Mouse (Mus musculus): Measurements from ENCODE around the gene Gramd4. TPM values are rescaled to one million over a fixed set of nuclear protein-coding genes. Genes with fewer than 3 reads are reported as not detected.

Gramd4 gene
- polyA plus RNA-seq, 1 experiment from 2014 or later = 8.9 TPM

GRCm38 (mm10) chr15:86167032-86167655, 109.6 kb downstream of the Gramd4 start:
- no peak overlapping the region for H3K27ac ChIP-seq (ENCODE audit: low read depth, low read length)
- no peaks in the 10 kb centered on the region for H3K9me3 ChIP-seq (ENCODE audit: control insufficient read depth, low read length)
- H3K9ac ChIP-seq (ENCODE audit: low read length) = no peak overlapping the region
- H3K27me3 ChIP-seq (ENCODE audit: control insufficient read depth, insufficient read depth, low read length) = no peaks in the 10 kb centered on the region
- H3K4me3 ChIP-seq (ENCODE audit: low read depth, low read length) = no peak overlapping the region
- H3K4me1 ChIP-seq (ENCODE audit: control insufficient read depth, insufficient read depth, low read length) = peaks cover 10% of the 10 kb centered on the region; the same call in 1 of the 2 replicates
- ATAC-seq (ENCODE audit: low FRiP score) = no peak
- no peak overlapping the region for H3K4me2 ChIP-seq
- no peaks in the 10 kb centered on the region for H3K36me3 ChIP-seq (ENCODE audit: control insufficient read depth, insufficient read depth, low read length)
- DNase-seq (ENCODE audit: low spot score, missing footprints) = no peak
- 95% methylated on average over 7 of the region's 7 CpGs for WGBS

GRCm38 (mm10) chr15:86167787-86168504, 110.5 kb downstream of the Gramd4 start:
- Histone ChIP-seq H3K27me3 (ENCODE audit: control insufficient read depth, insufficient read depth, low read length) (no peaks in the 10 kb centered on the region), H3K36me3 (ENCODE audit: control insufficient read depth, insufficient read depth, low read length) (no peaks in the 10 kb centered on the region), H3K9ac (ENCODE audit: low read length) (no peak overlapping the region), H3K27ac (ENCODE audit: low read depth, low read length) (no peak overlapping the region), H3K4me1 (ENCODE audit: control insufficient read depth, insufficient read depth, low read length) (peaks cover 10% of the 10 kb centered on the region; the same call in 1 of the 2 replicates), H3K9me3 (ENCODE audit: control insufficient read depth, low read length) (no peaks in the 10 kb centered on the region), H3K4me3 (ENCODE audit: low read depth, low read length) (no peak overlapping the region), H3K4me2 (no peak overlapping the region)
- WGBS = 84% methylated on average over 10 of the region's 10 CpGs
- no peak for ATAC-seq (ENCODE audit: low FRiP score)
- DNase-seq (ENCODE audit: low spot score, missing footprints) = peak; percentile 82

- Histone ChIP-seq H3K27ac (ENCODE audit: low read depth, low read length) (no peak overlapping the region), H3K4me3 (ENCODE audit: low read depth, low read length) (no peak overlapping the region), H3K9ac (ENCODE audit: low read length) (no peak overlapping the region), H3K36me3 (ENCODE audit: control insufficient read depth, insufficient read depth, low read length) (no peaks in the 10 kb centered on the region), H3K4me1 (ENCODE audit: control insufficient read depth, insufficient read depth, low read length) (peaks cover 10% of the 10 kb centered on the region; the same call in 1 of the 2 replicates), H3K27me3 (ENCODE audit: control insufficient read depth, insufficient read depth, low read length) (no peaks in the 10 kb centered on the region), H3K9me3 (ENCODE audit: control insufficient read depth, low read length) (no peaks in the 10 kb centered on the region), H3K4me2 (no peak overlapping the region)
- peak; percentile 57; the same call in 1 of the 2 replicates for ATAC-seq (ENCODE audit: low FRiP score)
- DNase-seq (ENCODE audit: low spot score, missing footprints) = no peak
- WGBS = 39% methylated on average over 7 of the region's 7 CpGs
These were observed 111.0 kb downstream of the Gramd4 start for GRCm38 (mm10) chr15:86168505-86168867.

DNA sequence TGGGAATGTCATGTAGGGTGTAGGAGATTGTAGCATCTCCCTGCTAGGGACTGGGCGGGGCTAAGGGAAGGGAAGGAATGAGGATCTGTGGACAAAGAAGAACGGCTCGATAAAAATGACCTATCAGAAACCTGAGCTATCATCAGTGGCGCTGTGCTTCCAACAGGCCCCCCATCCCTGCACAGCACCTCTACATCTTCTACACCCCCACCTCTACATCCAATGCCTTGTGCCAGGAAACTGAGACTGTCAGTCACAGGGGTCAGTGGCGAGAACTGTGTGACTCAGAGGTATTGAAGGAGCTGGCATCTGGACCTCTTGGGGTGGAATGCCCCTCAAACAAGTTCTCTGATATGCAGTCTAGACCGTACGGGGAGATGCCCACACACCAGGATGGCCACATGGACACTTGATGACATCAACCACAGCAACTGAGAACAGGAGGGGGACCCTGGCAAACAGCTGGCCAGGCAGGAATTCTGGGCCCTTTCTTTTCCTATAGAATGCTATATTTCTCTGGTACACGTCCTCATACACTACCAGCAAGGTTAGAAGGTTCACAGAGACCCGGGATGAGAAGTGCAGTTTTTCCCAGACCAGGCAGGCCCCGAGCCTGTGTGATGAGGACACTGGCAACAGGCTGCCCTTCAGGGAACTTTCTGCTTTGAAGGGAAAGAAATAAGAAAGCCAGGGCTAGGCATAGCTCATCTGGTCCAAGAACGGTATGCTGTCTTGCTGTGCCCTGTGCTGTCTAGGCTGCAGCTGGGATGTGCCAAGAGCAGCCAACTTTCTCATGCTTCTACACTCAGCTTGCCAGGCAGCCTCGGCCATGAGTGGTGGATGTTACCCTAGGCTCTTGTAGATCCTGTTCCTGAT, 111.7 kb downstream of the Gramd4 start:
- WGBS = 78% methylated on average over 12 of the region's 12 CpGs
- no peak overlapping the region for H3K4me2 ChIP-seq
- no peak overlapping the region for H3K4me3 ChIP-seq (ENCODE audit: low read depth, low read length)
- no peak overlapping the region for H3K27ac ChIP-seq (ENCODE audit: low read depth, low read length)
- no peaks in the 10 kb centered on the region for H3K36me3 ChIP-seq (ENCODE audit: control insufficient read depth, insufficient read depth, low read length)
- DNase-seq (ENCODE audit: low spot score, missing footprints) (no peak), ATAC-seq (ENCODE audit: low FRiP score) (no peak; the same call in 1 of the 2 replicates)
- H3K9me3 ChIP-seq (ENCODE audit: control insufficient read depth, low read length) = no peaks in the 10 kb centered on the region
- no peaks in the 10 kb centered on the region for H3K27me3 ChIP-seq (ENCODE audit: control insufficient read depth, insufficient read depth, low read length)
- peaks cover 10% of the 10 kb centered on the region; the same call in 1 of the 2 replicates for H3K4me1 ChIP-seq (ENCODE audit: control insufficient read depth, insufficient read depth, low read length)
- no peak overlapping the region for H3K9ac ChIP-seq (ENCODE audit: low read length)

DNA sequence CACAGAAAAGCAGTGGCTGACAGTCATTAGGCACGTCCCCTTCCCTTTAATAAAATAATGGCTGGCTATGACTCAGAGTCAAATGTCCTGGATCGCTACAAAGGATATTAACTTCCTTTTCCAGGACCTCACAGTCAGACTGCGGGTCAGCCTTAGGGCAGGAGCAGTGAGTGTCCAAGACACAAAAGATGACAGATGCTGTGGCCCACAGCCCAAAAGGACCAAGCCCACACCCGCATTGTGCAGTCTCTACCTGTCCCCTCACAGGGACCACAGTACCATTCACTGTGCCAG, 112.3 kb downstream of the Gramd4 start:
- Histone ChIP-seq H3K4me2 (no peak overlapping the region), H3K36me3 (ENCODE audit: control insufficient read depth, insufficient read depth, low read length) (no peaks in the 10 kb centered on the region), H3K9me3 (ENCODE audit: control insufficient read depth, low read length) (no peaks in the 10 kb centered on the region), H3K4me3 (ENCODE audit: low read depth, low read length) (no peak overlapping the region), H3K9ac (ENCODE audit: low read length) (no peak overlapping the region), H3K4me1 (ENCODE audit: control insufficient read depth, insufficient read depth, low read length) (peaks cover 10% of the 10 kb centered on the region; the same call in 1 of the 2 replicates), H3K27me3 (ENCODE audit: control insufficient read depth, insufficient read depth, low read length) (no peaks in the 10 kb centered on the region), H3K27ac (ENCODE audit: low read depth, low read length) (no peak overlapping the region)
- DNase-seq (ENCODE audit: low spot score, missing footprints) (no peak), ATAC-seq (ENCODE audit: low FRiP score) (no peak)
- 85% methylated on average over 4 of the region's 4 CpGs for WGBS

GRCm38 (mm10) chr15:86171316-86171715, 113.8 kb downstream of the Gramd4 start:
- DNase-seq (ENCODE audit: low spot score, missing footprints) (no peak), ATAC-seq (ENCODE audit: low FRiP score) (no peak)
- Histone ChIP-seq H3K9me3 (ENCODE audit: control insufficient read depth, low read length) (no peaks in the 10 kb centered on the region), H3K9ac (ENCODE audit: low read length) (no peak overlapping the region), H3K4me1 (ENCODE audit: control insufficient read depth, insufficient read depth, low read length) (peaks cover 10% of the 10 kb centered on the region; the same call in 1 of the 2 replicates), H3K27ac (ENCODE audit: low read depth, low read length) (no peak overlapping the region), H3K4me3 (ENCODE audit: low read depth, low read length) (no peak overlapping the region), H3K36me3 (ENCODE audit: control insufficient read depth, insufficient read depth, low read length) (no peaks in the 10 kb centered on the region), H3K4me2 (no peak overlapping the region), H3K27me3 (ENCODE audit: control insufficient read depth, insufficient read depth, low read length) (no peaks in the 10 kb centered on the region)
- 83% methylated on average over 12 of the region's 12 CpGs for WGBS

DNA sequence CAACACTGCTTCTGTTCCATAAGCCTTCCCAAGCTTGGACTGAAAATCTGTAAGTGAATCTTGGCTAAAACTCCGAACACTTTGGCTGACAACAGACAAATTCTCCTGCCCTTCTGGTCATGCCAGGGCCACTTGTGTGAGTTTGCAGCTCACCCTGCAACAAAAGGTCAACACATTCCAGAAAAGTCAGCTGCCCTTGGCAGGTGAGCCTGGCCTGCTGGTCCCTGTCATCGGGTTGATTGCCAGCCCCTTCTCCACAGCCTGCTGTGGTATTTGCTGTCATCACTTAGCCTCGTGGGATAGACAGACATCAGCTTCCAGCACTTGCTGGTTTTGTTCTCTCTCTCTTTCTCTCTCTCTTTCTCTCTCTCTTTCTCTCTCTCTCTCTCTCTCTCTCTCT, 114.6 kb downstream of the Gramd4 start:
- no peak for DNase-seq (ENCODE audit: low spot score, missing footprints)
- H3K4me1 ChIP-seq (ENCODE audit: control insufficient read depth, insufficient read depth, low read length) = peaks cover 10% of the 10 kb centered on the region; the same call in 1 of the 2 replicates

GRCm38 (mm10) chr15:86172526-86172925, 115.0 kb downstream of the Gramd4 start:
- Histone ChIP-seq H3K4me2 (no peak overlapping the region), H3K27ac (ENCODE audit: low read depth, low read length) (no peak overlapping the region), H3K27me3 (ENCODE audit: control insufficient read depth, insufficient read depth, low read length) (no peaks in the 10 kb centered on the region), H3K9me3 (ENCODE audit: control insufficient read depth, low read length) (no peaks in the 10 kb centered on the region), H3K4me3 (ENCODE audit: low read depth, low read length) (no peak overlapping the region), H3K36me3 (ENCODE audit: control insufficient read depth, insufficient read depth, low read length) (no peaks in the 10 kb centered on the region), H3K4me1 (ENCODE audit: control insufficient read depth, insufficient read depth, low read length) (peaks cover 10% of the 10 kb centered on the region; the same call in 1 of the 2 replicates), H3K9ac (ENCODE audit: low read length) (no peak overlapping the region)
- ATAC-seq (ENCODE audit: low FRiP score) = no peak
- WGBS = 86% methylated on average over 6 of the region's 6 CpGs
- no peak for DNase-seq (ENCODE audit: low spot score, missing footprints)

More for the DNA sequence above, 114.6 kb downstream of the Gramd4 start:
- Histone ChIP-seq H3K9me3 (ENCODE audit: control insufficient read depth, low read length) (no peaks in the 10 kb centered on the region), H3K4me3 (ENCODE audit: low read depth, low read length) (no peak overlapping the region), H3K27ac (ENCODE audit: low read depth, low read length) (no peak overlapping the region), H3K27me3 (ENCODE audit: control insufficient read depth, insufficient read depth, low read length) (no peaks in the 10 kb centered on the region), H3K9ac (ENCODE audit: low read length) (no peak overlapping the region), H3K4me2 (no peak overlapping the region), H3K36me3 (ENCODE audit: control insufficient read depth, insufficient read depth, low read length) (no peaks in the 10 kb centered on the region)
- WGBS = 64% methylated on average over 3 of the region's 3 CpGs
- ATAC-seq (ENCODE audit: low FRiP score) = no peak

Data from midbrain, embryonic 11.5 days (tissue).